Mouse (Mus musculus) intestine, postnatal 0 days (tissue): ENCODE data around the gene Six5. TPM values are rescaled to one million over a fixed set of nuclear protein-coding genes. Genes with fewer than 3 reads are reported as not detected.
A peak's percentile ranks its signal among the peaks of the same experiment; 100 is the strongest.

Source experiments
- ATAC-seq: fragments of 200-750 bp; cut with Nextera tagmentation; 2 replicates; pipeline ENCODE4 v1.8.0; 2017; ENCODE audit warnings: mild to moderate bottlenecking, moderate TSS enrichment, moderate library complexity
- H3K27ac ChIP-seq: fragments of 300-500 bp; sonication (generic); 2 replicates; pipeline ENCODE4 v1.5.1; 2014; ENCODE audit warnings: mild to moderate bottlenecking, low read depth, low read length, moderate library complexity
- H3K27me3 ChIP-seq: fragments of 300-500 bp; sonication (generic); replicated peaks from 2 replicates; pipeline ENCODE4 v1.6.1; 2014; ENCODE audit warnings: low read length, mixed read lengths; ENCODE audit not compliant: control insufficient read depth, insufficient read depth
- H3K36me3 ChIP-seq: fragments of 300-500 bp; sonication (generic); 2 replicates; pipeline ENCODE4 v1.6.1; 2014; ENCODE audit warnings: mild to moderate bottlenecking, moderate library complexity; ENCODE audit not compliant: control insufficient read depth, insufficient read depth
- H3K4me1 ChIP-seq: fragments of 300-500 bp; sonication (generic); replicated peaks from 2 replicates; pipeline ENCODE4 v1.6.1; 2014; ENCODE audit warnings: antibody characterized with exemption, low read length, mixed read lengths; ENCODE audit not compliant: control insufficient read depth, insufficient read depth
- H3K4me2 ChIP-seq: fragments of 300-500 bp; sonication (generic); replicated peaks from 2 replicates; pipeline ENCODE4 v1.6.1; 2014; ENCODE audit warnings: low read depth, mild to moderate bottlenecking, moderate library complexity
- H3K4me3 ChIP-seq: fragments of 300-500 bp; sonication (generic); 2 replicates; pipeline ENCODE4 v1.5.1; 2014; ENCODE audit warnings: low read depth, low read length
- H3K9ac ChIP-seq: fragments of 300-500 bp; sonication (generic); 2 replicates; pipeline ENCODE4 v1.6.1; 2014; ENCODE audit warnings: mild to moderate bottlenecking, low read depth, low read length
- H3K9me3 ChIP-seq: fragments of 300-500 bp; sonication (generic); 2 replicates; pipeline ENCODE4 v1.6.1; 2016; ENCODE audit warnings: mixed run types; ENCODE audit not compliant: control insufficient read depth
- CTCF ChIP-seq: sonication (generic); IDR thresholded peaks from 2 replicates; pipeline ENCODE4 v1.5.1; 2016; ENCODE audit warnings: low read depth, mild to moderate bottlenecking, control low read depth, antibody characterized with exemption, moderate library complexity
- WGBS: fragments of 180-500 bp; shearing (Covaris S2); extraction: QIAGEN DNeasy Blood & Tissue Kit; methylation state at CpG from one replicate; pipeline ENCODE4 v1.1.7; 2014; 5-methylcytosine and 5-hydroxymethylcytosine counted together
- microRNA-seq: library from miRNA; unstranded; fragments of <30 nt; microRNA quantifications from one replicate; pipeline ENCODE4, GENCODE M21; 2016
- polyA plus RNA-seq: library from polyadenylated mRNA; unstranded; fragments of >200 nt; fragmentation: Nextera tagmentation; extraction: Ambion mirVana; gene quantifications from 2 replicates; pipeline ENCODE4 v1.2.1, GENCODE M21; 2015

Gene Six5
- polyA plus RNA-seq, 1 experiment from 2014 or later: 5.1 TPM

- 94% methylated on average over 38 of the region's 38 CpGs for WGBS
- peaks cover 47% of the 10 kb centered on the region for H3K36me3 ChIP-seq
Observed at GRCm38 (mm10) chr7:19136673-19137334, 42.4 kb downstream of the Six5 start.

GRCm38 (mm10) chr7:19137380-19137779 is 43.0 kb downstream of the Six5 start:
- TF ChIP-seq CTCF: peak; percentile 63
- no peak overlapping the region for H3K4me3 ChIP-seq
- H3K4me2 ChIP-seq: no peak overlapping the region
- WGBS: 52% methylated on average over 5 of the region's 5 CpGs
- no peak for ATAC-seq
- no peaks in the 10 kb centered on the region for H3K9me3 ChIP-seq
- H3K36me3 ChIP-seq: peaks cover 47% of the 10 kb centered on the region
- no peaks in the 10 kb centered on the region for H3K27me3 ChIP-seq
- no peak overlapping the region for H3K27ac ChIP-seq
- no peaks in the 10 kb centered on the region for H3K4me1 ChIP-seq
- no peak overlapping the region for H3K9ac ChIP-seq

More at GRCm38 (mm10) chr7:19136673-19137334, 42.4 kb downstream of the Six5 start:
- no peak for TF ChIP-seq CTCF
- H3K9me3 ChIP-seq: no peaks in the 10 kb centered on the region
- H3K4me3 ChIP-seq: no peak overlapping the region
- ATAC-seq: no peak
- no peaks in the 10 kb centered on the region for H3K4me1 ChIP-seq
- H3K27me3 ChIP-seq: no peaks in the 10 kb centered on the region
- H3K4me2 ChIP-seq: no peak overlapping the region
- no peak overlapping the region for H3K27ac ChIP-seq
- H3K9ac ChIP-seq: no peak overlapping the region

GRCm38 (mm10) chr7:19146793-19147192 is 52.4 kb downstream of the Six5 start:
- Histone ChIP-seq H3K27me3 (no peaks in the 10 kb centered on the region), H3K4me1 (0 out of 2 replicates have a peak, but pooled peaks cover 10% of the 10 kb centered on the region), H3K4me2 (no peak overlapping the region), H3K9ac (no peak overlapping the region), H3K9me3 (no peaks in the 10 kb centered on the region), H3K27ac (no peak overlapping the region), H3K36me3 (peaks cover 3% of the 10 kb centered on the region), H3K4me3 (no peak overlapping the region)
- TF ChIP-seq CTCF: no peak
- 90% methylated on average over 10 of the region's 10 CpGs for WGBS
- no peak for ATAC-seq

- ATAC-seq: no peak
- Histone ChIP-seq H3K4me1 (0 out of 2 replicates have a peak, but pooled peaks cover 10% of the 10 kb centered on the region), H3K4me3 (no peak overlapping the region), H3K27ac (no peak overlapping the region), H3K9me3 (no peaks in the 10 kb centered on the region), H3K4me2 (no peak overlapping the region), H3K36me3 (peaks cover 8% of the 10 kb centered on the region), H3K27me3 (no peaks in the 10 kb centered on the region), H3K9ac (no peak overlapping the region)
- TF ChIP-seq CTCF: no peak
- WGBS: 52% methylated on average over 6 of the region's 6 CpGs
Observed at GRCm38 (mm10) chr7:19147497-19148045, 53.2 kb downstream of the Six5 start.

Small RNAs within 50 kb of the gene (microRNA-seq; reads per million reads assigned to microRNA genes)
- not detected for gene Mir3100

Other genes starting within 250 kb of the Six5 start
- gene Pglyrp1, start 223.3 kb upstream of the Six5 start, polyA plus RNA-seq: 141 and 155 TPM in 2 replicates
- 13.5 and 15.1 TPM in 2 replicates for gene Ccdc61, start 184.2 kb upstream of the Six5 start, polyA plus RNA-seq
- gene Nova2, start 168.7 kb upstream of the Six5 start, polyA plus RNA-seq: 0.18 and 0.24 TPM in 2 replicates
- not detected in 2 replicates for gene Nanos2, start 107.2 kb upstream of the Six5 start, polyA plus RNA-seq
- gene Mypop, start 103.3 kb upstream of the Six5 start, polyA plus RNA-seq: 1.1 and 1.2 TPM in 2 replicates
- gene Irf2bp1, start 90.5 kb upstream of the Six5 start, polyA plus RNA-seq: 11.4 and 11.9 TPM in 2 replicates
- gene Foxa3, start 71.1 kb upstream of the Six5 start, polyA plus RNA-seq: 11.8 and 12.4 TPM in 2 replicates
- 8.9 and 9.1 TPM in 2 replicates for gene Sympk, start 70.2 kb upstream of the Six5 start, polyA plus RNA-seq
- gene Rsph6a, start 39.9 kb upstream of the Six5 start, polyA plus RNA-seq: not detected in 2 replicates
- gene Dmwd, start 18.4 kb upstream of the Six5 start, polyA plus RNA-seq: 4.7 and 5.4 TPM in 2 replicates
- gene Dmpk, start 10.7 kb upstream of the Six5 start, polyA plus RNA-seq: 50.8 and 60.4 TPM in 2 replicates
- 0.38 and 0.39 TPM in 2 replicates for gene Gm4969, start 23.8 kb downstream of the Six5 start, polyA plus RNA-seq
- 4.8 and 5.1 TPM in 2 replicates for gene Fbxo46, start 25.3 kb downstream of the Six5 start, polyA plus RNA-seq
- 7.3 and 8.1 TPM in 2 replicates for gene Qpctl, start 54.7 kb downstream of the Six5 start, polyA plus RNA-seq
- 66.3 and 69.6 TPM in 2 replicates for gene Snrpd2, start 55.1 kb downstream of the Six5 start, polyA plus RNA-seq
- gene Gipr, start 71.5 kb downstream of the Six5 start, polyA plus RNA-seq: 0.48 and 0.67 TPM in 2 replicates
- 5.0 and 5.1 TPM in 2 replicates for gene Eml2, start 81.8 kb downstream of the Six5 start, polyA plus RNA-seq
- gene Gpr4, start 117.9 kb downstream of the Six5 start, polyA plus RNA-seq: 1.3 and 1.6 TPM in 2 replicates
- gene Opa3, start 133.7 kb downstream of the Six5 start, polyA plus RNA-seq: 26.5 and 27.5 TPM in 2 replicates
- 98.5 and 106 TPM in 2 replicates for gene Vasp, start 177.2 kb downstream of the Six5 start, polyA plus RNA-seq
- gene Ppm1n, start 185.5 kb downstream of the Six5 start, polyA plus RNA-seq: 0.12 and 0.14 TPM in 2 replicates
- 7.1 and 9.3 TPM in 2 replicates for gene Rtn2, start 188.0 kb downstream of the Six5 start, polyA plus RNA-seq
- gene Fosb, start 215.5 kb downstream of the Six5 start, polyA plus RNA-seq: 0.12 and 0.54 TPM in 2 replicates